ENCODE assay signal across 10 mouse cellular contexts in genomic region chr17:84274999-84275398, GRCm38 (mm10).
A peak's percentile ranks its signal among the peaks of the same experiment; 100 is the strongest.
DNase-seq lines count a peak whose midpoint lies in the region; ATAC-seq lines count a peak whose summit lies in the region.
"Had no signal": no experiment of that assay in that cellular context is flagged by ENCODE, and none has a peak within 500 bp of the region (broad histone marks: within the 10 kb centered on the region; RNA-seq: fewer than 3 reads in every experiment).

No protein-coding gene starts in this region.

- H3K27ac ChIP-seq in kidney, embryonic 16.5 days (ENCODE audit: low read length) = peak overlapping the region; percentile 87; the same call in 1 of the 2 replicates
- peak overlapping the region; percentile 54; the same call in 1 of the 2 replicates for H3K27ac ChIP-seq in embryonic facial prominence, embryonic 14.5 days (replicated peaks; ENCODE audit: low read depth, low read length)
- H3K27ac ChIP-seq in hindbrain, embryonic 13.5 days = peak overlapping the region; percentile 90

- WGBS in kidney, embryonic 16.5 days = 84% methylated on average over 3 of the region's 3 CpGs
- WGBS in embryonic facial prominence, embryonic 14.5 days = 73% methylated on average over 3 of the region's 3 CpGs
- WGBS in hindbrain, embryonic 13.5 days = 64% methylated on average over 3 of the region's 3 CpGs

- H3K4me1 ChIP-seq in kidney, embryonic 16.5 days (ENCODE audit: insufficient read depth, low read length) = peaks cover 62% of the 10 kb centered on the region
- peaks cover 26% of the 10 kb centered on the region for H3K4me1 ChIP-seq in embryonic facial prominence, embryonic 14.5 days (ENCODE audit: control insufficient read depth, insufficient read depth, low read length)
- peaks cover 20% of the 10 kb centered on the region for H3K4me1 ChIP-seq in hindbrain, embryonic 13.5 days (replicated peaks)

- H3K9me3 ChIP-seq in kidney, embryonic 16.5 days (ENCODE audit: low read length) = no peaks in the 10 kb centered on the region
- no peaks in the 10 kb centered on the region for H3K9me3 ChIP-seq in embryonic facial prominence, embryonic 14.5 days (ENCODE audit: control insufficient read depth, low read length)
- H3K9me3 ChIP-seq in hindbrain, embryonic 13.5 days = no peaks in the 10 kb centered on the region

- no peak for ATAC-seq in kidney, embryonic 16.5 days (ENCODE audit: low FRiP score, low TSS enrichment)
- no peak for ATAC-seq in embryonic facial prominence, embryonic 14.5 days (ENCODE audit: low read depth)
- ATAC-seq in hindbrain, embryonic 13.5 days (ENCODE audit: low FRiP score) = no peak

- DNase-seq in kidney, postnatal 14 days = no peak
- no peak for DNase-seq in embryonic facial prominence, embryonic 14.5 days (ENCODE audit: low spot score)
- DNase-seq in monocyte, adult 2 months (ENCODE audit: low read depth in 1 of 2, low spot score in 2 of 2) = peak; percentile 11 to 16
- DNase-seq in cerebellum, adult 11 months = no peak
- no peak for DNase-seq in cerebellum, adult 8-10 months
- DNase-seq: cerebellum, postnatal 36 days; kidney, adult 2 months; left cerebral cortex, postnatal 4 days had no signal

- H3K27me3 ChIP-seq in kidney, embryonic 16.5 days (ENCODE audit: insufficient read depth, low read length) = no peaks in the 10 kb centered on the region
- no peaks in the 10 kb centered on the region for H3K27me3 ChIP-seq in embryonic facial prominence, embryonic 14.5 days (replicated peaks; ENCODE audit: control insufficient read depth, insufficient read depth, low read length)
- H3K27me3 ChIP-seq in hindbrain, embryonic 13.5 days = no peaks in the 10 kb centered on the region

- no peak overlapping the region for H3K4me2 ChIP-seq in kidney, embryonic 16.5 days (replicated peaks; ENCODE audit: low read depth, low read length)
- H3K4me2 ChIP-seq in embryonic facial prominence, embryonic 14.5 days (ENCODE audit: low read depth, low read length) = no peak overlapping the region
- no peak overlapping the region for H3K4me2 ChIP-seq in hindbrain, embryonic 13.5 days

- H3K9ac ChIP-seq in kidney, embryonic 16.5 days (replicated peaks; ENCODE audit: low read length) = no peak overlapping the region
- H3K9ac ChIP-seq in embryonic facial prominence, embryonic 14.5 days (ENCODE audit: low read depth, low read length) = no peak overlapping the region
- 0 out of 2 replicates have a peak overlapping the region, but pooled peaks have one; percentile 15 for H3K9ac ChIP-seq in hindbrain, embryonic 13.5 days

- no peak overlapping the region for H3K4me3 ChIP-seq in kidney, embryonic 16.5 days (ENCODE audit: low read length)
- H3K4me3 ChIP-seq in embryonic facial prominence, embryonic 14.5 days (ENCODE audit: low read depth, low read length) = no peak overlapping the region
- H3K4me3 ChIP-seq in hindbrain, embryonic 13.5 days = no peak overlapping the region

- no peaks in the 10 kb centered on the region for H3K36me3 ChIP-seq in kidney, embryonic 16.5 days (ENCODE audit: insufficient read depth, low read length)
- H3K36me3 ChIP-seq in embryonic facial prominence, embryonic 14.5 days (ENCODE audit: control insufficient read depth, insufficient read depth, low read length) = no peaks in the 10 kb centered on the region
- peaks cover 6% of the 10 kb centered on the region; the same call in 1 of the 2 replicates for H3K36me3 ChIP-seq in hindbrain, embryonic 13.5 days

Comparison
In these comparisons a context has a peak if more than half of its experiments do, and no peak if none do; other contexts are left out.
1. DNase-seq: peak in monocyte, adult 2 months (2 of 2); none in kidney, postnatal 14 days (single experiment), embryonic facial prominence, embryonic 14.5 days (single experiment), cerebellum, adult 11 months (single experiment) and cerebellum, adult 8-10 months (single experiment).
2. Peak in every context shown above with its lines, with median percentiles within 50 percentile points of each other: H3K27ac ChIP-seq.